Mouse (Mus musculus) kidney, postnatal 0 days (tissue): ENCODE measurements around the gene Chrna1. TPM values are rescaled to one million over a fixed set of nuclear protein-coding genes. Genes with fewer than 3 reads are reported as not detected.
"Not testable (repeated sequence)": the region's sequence is repeated elsewhere in the genome, so short reads cannot be mapped to it uniquely, and the experiment has no call there.

ENCODE experiments used
- ATAC-seq: fragments of 200-750 bp; cut with Nextera tagmentation; replicated peaks from 2 replicates; pipeline ENCODE4 v1.8.0; 2017; ENCODE audit warnings: low read depth, moderate number of reproducible peaks, moderate TSS enrichment, moderate library complexity; ENCODE audit not compliant: low FRiP score
- DNase-seq: peaks from one replicate; pipeline ENCODE4 v3.0.0-alpha.2; 2016; ENCODE audit warnings: low spot score
- H3K27ac ChIP-seq: fragments of 300-500 bp; sonication (generic); 2 replicates; pipeline ENCODE4 v1.5.1; 2014; ENCODE audit warnings: mild to moderate bottlenecking
- H3K27me3 ChIP-seq: fragments of 300-500 bp; sonication (generic); 2 replicates; pipeline ENCODE4 v1.6.1; 2014; ENCODE audit warnings: low read length, mixed read lengths; ENCODE audit not compliant: insufficient read depth
- H3K36me3 ChIP-seq: fragments of 300-500 bp; sonication (generic); 2 replicates; pipeline ENCODE4 v1.6.1; 2014; ENCODE audit warnings: low read length, mixed read lengths; ENCODE audit not compliant: insufficient read depth
- H3K4me1 ChIP-seq: fragments of 300-500 bp; sonication (generic); replicated peaks from 2 replicates; pipeline ENCODE4 v1.6.1; 2014; ENCODE audit warnings: antibody characterized with exemption, low read length, mixed read lengths; ENCODE audit not compliant: insufficient read depth
- H3K4me2 ChIP-seq: fragments of 300-500 bp; sonication (generic); 2 replicates; pipeline ENCODE4 v1.6.1; 2014; ENCODE audit warnings: mild to moderate bottlenecking, low read length, moderate library complexity, mixed read lengths
- H3K4me3 ChIP-seq: fragments of 300-500 bp; sonication (generic); replicated peaks from 2 replicates; pipeline ENCODE4 v1.5.1; 2014; ENCODE audit warnings: low read depth, low read length
- H3K9ac ChIP-seq: fragments of 300-500 bp; sonication (generic); 2 replicates; pipeline ENCODE4 v1.6.1; 2014; ENCODE audit warnings: low read depth, low read length
- H3K9me3 ChIP-seq: fragments of 300-500 bp; sonication (generic); replicated peaks from 2 replicates; pipeline ENCODE4 v1.6.1; 2016; ENCODE audit warnings: low read length, inconsistent platforms, mixed read lengths
- CTCF ChIP-seq: IDR thresholded peaks from 2 replicates; pipeline ENCODE4 v1.5.1; 2016; ENCODE audit warnings: antibody characterized with exemption, low read depth, mild to moderate bottlenecking, moderate library complexity
- WGBS: fragments of 180-500 bp; shearing (Covaris S2); extraction: QIAGEN DNeasy Blood & Tissue Kit; methylation state at CpG from one replicate; pipeline ENCODE4 v1.1.7; 2014; 5-methylcytosine and 5-hydroxymethylcytosine counted together
- polyA plus RNA-seq: library from polyadenylated mRNA; unstranded; fragments of >200 nt; fragmentation: Nextera tagmentation; extraction: Ambion mirVana; gene quantifications from 2 replicates; pipeline ENCODE4 v1.2.1, GENCODE M21; 2015

Gene Chrna1
- polyA plus RNA-seq, 1 experiment from 2014 or later: 0.11 TPM

GRCm38 (mm10) chr2:73557956-73558355, 22.2 kb downstream of the Chrna1 start:
- no peak for DNase-seq
- Histone ChIP-seq H3K27ac (no peak overlapping the region), H3K4me2 (no peak overlapping the region), H3K27me3 (no peaks in the 10 kb centered on the region), H3K4me3 (no peak overlapping the region), H3K9ac (no peak overlapping the region), H3K4me1 (no peaks in the 10 kb centered on the region), H3K9me3 (no peaks in the 10 kb centered on the region), H3K36me3 (no peaks in the 10 kb centered on the region)
- peak; percentile 24; the same call in 1 of the 2 replicates for TF ChIP-seq CTCF
- 58% methylated on average over 8 of the region's 8 CpGs for WGBS
- no peak for ATAC-seq

GRCm38 (mm10) chr2:73557061-73557460, 23.1 kb downstream of the Chrna1 start:
- H3K9ac ChIP-seq, DNase-seq, ATAC-seq, H3K4me1 ChIP-seq, H3K27me3 ChIP-seq, H3K27ac ChIP-seq, H3K4me3 ChIP-seq, H3K4me2 ChIP-seq, H3K36me3 ChIP-seq, H3K9me3 ChIP-seq: not testable (repeated sequence)
- 85% methylated on average over 3 of the region's 3 CpGs for WGBS

- no peak for TF ChIP-seq CTCF
- ATAC-seq (no peak), DNase-seq (no peak)
- 75% methylated on average over 3 of the region's 3 CpGs for WGBS
- Histone ChIP-seq H3K9ac (no peak overlapping the region), H3K4me1 (no peaks in the 10 kb centered on the region), H3K27ac (no peak overlapping the region), H3K36me3 (no peaks in the 10 kb centered on the region), H3K4me2 (no peak overlapping the region), H3K9me3 (no peaks in the 10 kb centered on the region), H3K27me3 (no peaks in the 10 kb centered on the region), H3K4me3 (no peak overlapping the region)
Observed at GRCm38 (mm10) chr2:73554389-73554788, 25.7 kb downstream of the Chrna1 start.

- no peak overlapping the region for H3K9ac ChIP-seq
- H3K4me2 ChIP-seq: no peak overlapping the region
- DNase-seq: no peak
- H3K4me3 ChIP-seq: no peak overlapping the region
- no peak for ATAC-seq
- no peaks in the 10 kb centered on the region for H3K4me1 ChIP-seq
- H3K27me3 ChIP-seq: no peaks in the 10 kb centered on the region
- WGBS: 48% methylated on average over 3 of the region's 3 CpGs
- no peak for TF ChIP-seq CTCF
- no peaks in the 10 kb centered on the region for H3K36me3 ChIP-seq
- H3K27ac ChIP-seq: no peak overlapping the region
- no peaks in the 10 kb centered on the region for H3K9me3 ChIP-seq
Observed at GRCm38 (mm10) chr2:73552926-73553325, 27.2 kb downstream of the Chrna1 start.

DNA sequence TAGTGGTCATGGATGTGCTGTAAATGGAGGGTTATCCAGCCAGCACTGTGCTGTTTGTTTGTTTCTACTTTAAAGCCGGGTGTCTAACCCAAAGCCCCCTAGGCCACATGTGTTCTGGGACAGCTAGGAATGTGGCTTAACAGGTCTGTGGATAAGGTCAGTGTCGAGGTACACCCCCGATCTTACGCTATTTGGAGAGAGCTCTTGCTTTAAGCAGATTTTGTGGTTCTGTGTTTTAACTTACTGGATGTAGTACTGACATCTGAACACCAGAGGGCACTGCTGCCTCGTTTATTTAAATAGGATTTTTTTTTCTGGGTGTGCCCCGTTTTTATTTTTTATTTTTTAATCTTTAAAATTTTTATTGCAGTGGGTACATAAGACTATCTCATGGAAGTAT, 29.4 kb downstream of the Chrna1 start:
- peak; percentile 74 for TF ChIP-seq CTCF
- no peaks in the 10 kb centered on the region for H3K27me3 ChIP-seq
- peak; percentile 76 for DNase-seq

DNA sequence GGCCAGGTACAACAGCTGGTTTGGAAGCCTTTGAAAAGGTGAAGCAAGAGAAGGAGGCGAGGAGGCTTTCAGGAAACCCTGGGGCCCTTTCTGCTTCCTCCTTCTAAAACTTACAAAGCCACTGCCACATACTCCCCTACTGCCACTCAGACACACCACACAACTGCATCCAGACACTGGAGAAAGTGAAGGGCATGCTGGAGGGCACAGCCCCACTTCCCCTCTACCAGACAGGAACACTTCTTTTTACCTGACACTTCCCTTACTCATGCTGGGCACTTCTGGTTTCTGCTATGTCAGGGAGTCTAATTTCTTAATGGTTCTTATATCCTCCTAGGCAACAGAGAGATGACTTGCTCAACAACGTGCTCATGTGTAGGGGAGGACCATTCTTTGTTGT, 31.6 kb downstream of the Chrna1 start:
- Histone ChIP-seq H3K9ac (no peak overlapping the region), H3K9me3 (no peaks in the 10 kb centered on the region), H3K27ac (no peak overlapping the region), H3K4me1 (no peaks in the 10 kb centered on the region), H3K27me3 (no peaks in the 10 kb centered on the region), H3K36me3 (no peaks in the 10 kb centered on the region), H3K4me3 (no peak overlapping the region), H3K4me2 (no peak overlapping the region)
- WGBS: 67% methylated on average over 2 of the region's 2 CpGs
- no peak for TF ChIP-seq CTCF
- no peak for DNase-seq
- ATAC-seq: no peak

More for the DNA sequence above, 29.4 kb downstream of the Chrna1 start:
- 19% methylated on average over 6 of the region's 6 CpGs for WGBS
- Histone ChIP-seq H3K4me2 (peak overlapping the region; percentile 21; the same call in 1 of the 2 replicates), H3K36me3 (no peaks in the 10 kb centered on the region), H3K4me3 (no peak overlapping the region), H3K27ac (no peak overlapping the region), H3K4me1 (no peaks in the 10 kb centered on the region), H3K9me3 (no peaks in the 10 kb centered on the region), H3K9ac (no peak overlapping the region)
- ATAC-seq: no peak

DNA sequence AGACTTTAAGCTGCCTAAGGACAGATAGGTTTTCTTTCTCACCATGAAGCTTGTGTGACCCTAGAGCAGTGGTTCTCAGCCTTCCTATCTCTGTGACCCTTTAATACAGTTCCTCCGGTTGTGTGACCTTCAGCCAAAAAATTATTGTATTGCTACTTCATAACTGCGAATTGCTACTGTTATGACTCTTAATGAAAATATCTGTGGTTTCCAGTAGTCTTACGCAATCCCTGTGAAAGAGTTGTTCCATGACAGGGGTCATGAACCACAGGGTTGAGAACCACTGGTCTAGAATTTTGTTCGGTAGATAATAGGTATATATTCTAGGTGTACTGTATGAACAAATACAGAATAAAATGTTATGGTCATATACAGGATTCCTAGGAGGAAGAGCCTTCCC, 32.9 kb downstream of the Chrna1 start:
- Histone ChIP-seq H3K36me3 (no peaks in the 10 kb centered on the region), H3K27ac (no peak overlapping the region), H3K9me3 (no peaks in the 10 kb centered on the region), H3K4me2 (no peak overlapping the region), H3K9ac (no peak overlapping the region), H3K27me3 (no peaks in the 10 kb centered on the region), H3K4me3 (no peak overlapping the region), H3K4me1 (no peaks in the 10 kb centered on the region)
- TF ChIP-seq CTCF: no peak
- 88% methylated on average over 4 of the region's 4 CpGs for WGBS
- ATAC-seq (no peak), DNase-seq (no peak)
